ENCODE assay signal across 20 mouse cellular contexts in genomic region chr10:118978181-118978743, GRCm38 (mm10).
DNase-seq lines count a peak whose midpoint lies in the region; ATAC-seq lines count a peak whose summit lies in the region.
"Had no signal": no experiment of that assay in that cellular context is flagged by ENCODE, and none has a peak within 500 bp of the region (broad histone marks: within the 10 kb centered on the region; RNA-seq: fewer than 3 reads in every experiment).

No protein-coding gene starts in this region.

- DNase-seq in heart, postnatal 10 days, result no peak
- peak; percentile 23 for DNase-seq in R1 (ENCODE audit: low read depth, low spot score)
- DNase-seq in thymus, postnatal 25 days, result peak; percentile 63
- DNase-seq in frontal cortex, postnatal 36 days (ENCODE audit: low spot score in 2 of 2), result no peak
- DNase-seq in midbrain, embryonic 10.5 days (ENCODE audit: low spot score), result no peak
- DNase-seq: cerebellum, adult 9-10 months; embryo, embryonic 11 days; gastrocnemius, postnatal 25 days; right cerebral cortex, postnatal 14 days had no signal

- H3K4me2 ChIP-seq in heart, embryonic 11.5 days, result no peak overlapping the region
- H3K4me2 ChIP-seq: embryonic facial prominence, embryonic 15.5 days; liver, embryonic 11.5 days had no signal

- WGBS in heart, embryonic 11.5 days (ENCODE audit: insufficient replicate concordance), result 64% methylated on average over 10 of the region's 10 CpGs
- 87% methylated on average over 10 of the region's 10 CpGs for WGBS in midbrain, embryonic 10.5 days

- no peaks in the 10 kb centered on the region for H3K36me3 ChIP-seq in heart, embryonic 11.5 days (ENCODE audit: control insufficient read depth, insufficient read depth, low read length)
- no peaks in the 10 kb centered on the region for H3K36me3 ChIP-seq in midbrain, embryonic 10.5 days
- H3K36me3 ChIP-seq: embryonic facial prominence, embryonic 15.5 days; forebrain, embryonic 10.5 days; limb, embryonic 10.5 days had no signal

- no peaks in the 10 kb centered on the region; the same call in 1 of the 2 replicates for H3K27me3 ChIP-seq in heart, embryonic 11.5 days (ENCODE audit: control insufficient read depth, insufficient read depth, low read length)
- H3K27me3 ChIP-seq in midbrain, embryonic 10.5 days (ENCODE audit: low read depth, poor library complexity, severe bottlenecking), result peaks cover 28% of the 10 kb centered on the region
- H3K27me3 ChIP-seq: Patski had no signal

- H3K9ac ChIP-seq in heart, embryonic 11.5 days (ENCODE audit: low read depth, low read length), result 0 out of 2 replicates have a peak overlapping the region, but pooled peaks have one; percentile 28
- H3K9ac ChIP-seq: embryonic facial prominence, embryonic 15.5 days had no signal

- intact Hi-C loops in heart, postnatal 10 days (cut with DNase I), result no loop called here

- H3K4me1 ChIP-seq in heart, embryonic 11.5 days (ENCODE audit: control insufficient read depth, insufficient read depth, low read length), result peaks cover 3% of the 10 kb centered on the region; the same call in 1 of the 2 replicates
- peaks cover 15% of the 10 kb centered on the region for H3K4me1 ChIP-seq in midbrain, embryonic 10.5 days

- H3K4me3 ChIP-seq in heart, embryonic 11.5 days (ENCODE audit: low read depth, low read length), result no peak overlapping the region
- H3K4me3 ChIP-seq in midbrain, embryonic 10.5 days, result no peak overlapping the region
- H3K4me3 ChIP-seq: embryonic facial prominence, embryonic 15.5 days; forebrain, embryonic 10.5 days; layer of hippocampus, adult 2 months; limb, embryonic 10.5 days; megakaryocyte, embryonic 14.5 days had no signal

- no peaks in the 10 kb centered on the region for H3K9me3 ChIP-seq in heart, embryonic 11.5 days (replicated peaks; ENCODE audit: control insufficient read depth, low read length)
- no peaks in the 10 kb centered on the region for H3K9me3 ChIP-seq in midbrain, embryonic 10.5 days (replicated peaks)
- H3K9me3 ChIP-seq: embryonic facial prominence, embryonic 15.5 days; forebrain, embryonic 10.5 days; limb, embryonic 10.5 days had no signal

- no peak for ATAC-seq in heart, embryonic 11.5 days (replicated peaks; ENCODE audit: insufficient number of reproducible peaks, low FRiP score, low TSS enrichment)
- 0 out of 2 replicates have a peak, but pooled peaks have one; percentile 9 for ATAC-seq in neutrophil, adult 5-6 weeks (ENCODE audit: extremely low read depth, insufficient number of reproducible peaks, low FRiP score, poor library complexity, severe bottlenecking)
- ATAC-seq: hindbrain, postnatal 0 days; Patski had no signal

- no peak overlapping the region for H3K27ac ChIP-seq in heart, embryonic 11.5 days (ENCODE audit: low read depth, low read length)
- H3K27ac ChIP-seq in midbrain, embryonic 10.5 days (replicated peaks), result no peak overlapping the region
- H3K27ac ChIP-seq: embryonic facial prominence, embryonic 15.5 days; forebrain, embryonic 10.5 days; hindbrain, postnatal 0 days; kidney, postnatal 0 days; layer of hippocampus, adult 2 months; limb, embryonic 10.5 days had no signal

Comparison
In these comparisons a context has a peak if more than half of its experiments do, and no peak if none do; other contexts are left out.
1. DNase-seq: peak in R1 (single experiment) and thymus, postnatal 25 days (single experiment); none in heart, postnatal 10 days (0 of 2), frontal cortex, postnatal 36 days (0 of 2) and midbrain, embryonic 10.5 days (single experiment).